Mouse (Mus musculus) heart, adult 2 months (tissue): ENCODE results near the gene Kdm4b. TPM values are rescaled to one million over a fixed set of nuclear protein-coding genes. Genes with fewer than 3 reads are reported as not detected.

Experiments used
- DNase-seq, 2 experiments: peaks; one replicate each; pipeline ENCODE4 v3.0.0; 2021
- H3K27ac ChIP-seq: fragments of 200-600 bp; 2 replicates; pipeline ENCODE4 v1.8.1; 2022
- H3K27me3 ChIP-seq: fragments of 200-500 bp; 2 replicates; pipeline ENCODE4 v1.6.1; 2012; ENCODE audit warnings: mild to moderate bottlenecking, low read length, inconsistent platforms, mixed read lengths; ENCODE audit not compliant: control insufficient read depth, insufficient read depth
- H3K36me3 ChIP-seq: fragments of 200-500 bp; 2 replicates; pipeline ENCODE4 v1.6.1; 2012; ENCODE audit warnings: low read length, inconsistent platforms; ENCODE audit not compliant: control insufficient read depth, insufficient read depth
- H3K4me1 ChIP-seq: fragments of 200-500 bp; 2 replicates; pipeline ENCODE4 v1.6.1; 2011; ENCODE audit warnings: low read length; ENCODE audit not compliant: control insufficient read depth, insufficient read depth
- H3K4me3 ChIP-seq: fragments of 200-600 bp; 2 replicates; pipeline ENCODE4 v1.8.1; 2022
- H3K79me2 ChIP-seq: fragments of 200-500 bp; replicated peaks from 2 replicates; pipeline ENCODE4 v1.6.1; 2012; ENCODE audit warnings: mild to moderate bottlenecking, inconsistent platforms, low read length, moderate library complexity, mixed read lengths; ENCODE audit not compliant: control insufficient read depth, insufficient read depth
- H3K9ac ChIP-seq: fragments of 200-500 bp; 2 replicates; pipeline ENCODE4 v1.6.1; 2012; ENCODE audit warnings: low read depth, mild to moderate bottlenecking, control low read depth, inconsistent platforms, low read length, mixed read lengths
- CTCF ChIP-seq: fragments of 200-600 bp; IDR thresholded peaks from 2 replicates; pipeline ENCODE4 v1.8.1; 2022; ENCODE audit warnings: antibody characterized with exemption, mild to moderate bottlenecking, moderate library complexity
- EP300 ChIP-seq: fragments of 200-500 bp; IDR thresholded peaks from 2 replicates; pipeline ENCODE4 v1.6.1; 2011; ENCODE audit warnings: low read depth, low read length, control low read depth; ENCODE audit not compliant: insufficient read depth
- POLR2A ChIP-seq: fragments of 200-500 bp; IDR thresholded peaks from 2 replicates; pipeline ENCODE4 v1.6.1; 2011; ENCODE audit warnings: mild to moderate bottlenecking, low read depth, low read length, control low read depth; ENCODE audit not compliant: insufficient read depth
- WGBS: fragments of 180-500 bp; shearing (Covaris S2); methylation state at CpG from one replicate; pipeline ENCODE4 v1.1.7; 2018; 5-methylcytosine and 5-hydroxymethylcytosine counted together
- intact Hi-C: fragments of 180-260 bp; cut with DNase I; formaldehyde crosslinking; loops from one replicate; pipeline ENCODE4 v1.15.1; 2025
- polyA plus RNA-seq: library from polyadenylated mRNA; depleted of rRNA; stranded (reverse); fragments of >200 nt; gene quantifications from 2 replicates; pipeline ENCODE4 v1.2.3, GENCODE M21; 2012
- total RNA-seq, 2 experiments: library from RNA; stranded (reverse); gene quantifications; 2 replicates each; pipeline ENCODE4 v1.2.3; 2021

Gene Kdm4b
- total and polyA plus RNA-seq, 3 experiments: 23.0 to 36.1 (median 26.2) TPM

GRCm38 (mm10) chr17:56425941-56426340 lies 100.1 kb downstream of the Kdm4b start:
- Histone ChIP-seq H3K27ac (no peak overlapping the region), H3K4me1 (peaks cover 1% of the 10 kb centered on the region; the same call in 1 of the 2 replicates), H3K4me3 (peak overlapping the region; percentile 49), H3K27me3 (no peaks in the 10 kb centered on the region), H3K36me3 (no peaks in the 10 kb centered on the region), H3K79me2 (no peaks in the 10 kb centered on the region), H3K9ac (peak overlapping the region; percentile 69)
- TF ChIP-seq CTCF (no peak), EP300 (no peak), POLR2A (no peak)
- 53% methylated on average over 3 of the region's 3 CpGs for WGBS
- DNase-seq: no peak
- intact Hi-C loops: loop anchor here (1.0 kb wide), 1 partner anchor 53 kb away; no protein-coding TSS in a partner anchor

- 80% methylated on average over 28 of the region's 28 CpGs for WGBS
- H3K4me3 ChIP-seq: no peak overlapping the region
- intact Hi-C loops: no loop called here
- H3K36me3 ChIP-seq: no peaks in the 10 kb centered on the region
- no peak overlapping the region for H3K9ac ChIP-seq
- H3K4me1 ChIP-seq: peaks cover 1% of the 10 kb centered on the region; the same call in 1 of the 2 replicates
- no peaks in the 10 kb centered on the region for H3K79me2 ChIP-seq
- DNase-seq: no peak
- TF ChIP-seq EP300 (no peak), CTCF (no peak), POLR2A (no peak)
- no peak overlapping the region for H3K27ac ChIP-seq
- no peaks in the 10 kb centered on the region for H3K27me3 ChIP-seq
Observed at GRCm38 (mm10) chr17:56427857-56428256, 102.0 kb downstream of the Kdm4b start.

- Histone ChIP-seq H3K27me3 (no peaks in the 10 kb centered on the region), H3K4me3 (no peak overlapping the region), H3K4me1 (no peaks in the 10 kb centered on the region), H3K9ac (no peak overlapping the region), H3K79me2 (no peaks in the 10 kb centered on the region), H3K36me3 (no peaks in the 10 kb centered on the region), H3K27ac (no peak overlapping the region)
- DNase-seq: no peak
- TF ChIP-seq CTCF (no peak), EP300 (no peak), POLR2A (no peak)
- intact Hi-C loops: loop anchor here (5.0 kb wide), 1 partner anchor 74 kb away; no protein-coding TSS in a partner anchor
- 90% methylated on average over 3 of the region's 3 CpGs for WGBS
Observed at GRCm38 (mm10) chr17:56431582-56431981, 105.7 kb downstream of the Kdm4b start.

GRCm38 (mm10) chr17:56439731-56440460 lies 114.0 kb downstream of the Kdm4b start:
- Histone ChIP-seq H3K4me3 (no peak overlapping the region), H3K36me3 (no peaks in the 10 kb centered on the region), H3K9ac (no peak overlapping the region), H3K27me3 (no peaks in the 10 kb centered on the region), H3K27ac (no peak overlapping the region), H3K79me2 (no peaks in the 10 kb centered on the region), H3K4me1 (no peaks in the 10 kb centered on the region)
- no peak for TF ChIP-seq CTCF
- no peak for TF ChIP-seq POLR2A
- intact Hi-C loops: no loop called here
- WGBS: 89% methylated on average over 15 of the region's 15 CpGs
- no peak for DNase-seq

GRCm38 (mm10) chr17:56442316-56442715 lies 116.5 kb downstream of the Kdm4b start:
- Histone ChIP-seq H3K36me3 (no peaks in the 10 kb centered on the region), H3K9ac (no peak overlapping the region), H3K79me2 (no peaks in the 10 kb centered on the region), H3K4me3 (no peak overlapping the region), H3K4me1 (no peaks in the 10 kb centered on the region), H3K27me3 (no peaks in the 10 kb centered on the region), H3K27ac (no peak overlapping the region)
- 82% methylated on average over 6 of the region's 6 CpGs for whole genome bisulfite sequencing
- TF ChIP-seq CTCF: no peak
- intact Hi-C loops: no loop called here
- no peak for DNase-seq

GRCm38 (mm10) chr17:56443341-56443795 lies 117.5 kb downstream of the Kdm4b start:
- Histone ChIP-seq H3K4me3 (no peak overlapping the region), H3K36me3 (no peaks in the 10 kb centered on the region), H3K27ac (no peak overlapping the region), H3K9ac (no peak overlapping the region), H3K27me3 (no peaks in the 10 kb centered on the region), H3K4me1 (no peaks in the 10 kb centered on the region), H3K79me2 (no peaks in the 10 kb centered on the region)
- TF ChIP-seq POLR2A: no peak
- no peak for TF ChIP-seq EP300
- no peak for TF ChIP-seq CTCF
- intact Hi-C loops: no loop called here
- peak in 1 of 2 experiments; percentile 36 for DNase-seq
- WGBS: 59% methylated on average over 5 of the region's 5 CpGs
